Mouse (Mus musculus): ENCODE measurements around the gene Cpa2. TPM values are rescaled to one million over a fixed set of nuclear protein-coding genes. Genes with fewer than 3 reads are reported as not detected.

Cpa2 gene
- total RNA-seq, 2 experiments from 2014 or later, result 0.90 to 2.8 TPM

DNA sequence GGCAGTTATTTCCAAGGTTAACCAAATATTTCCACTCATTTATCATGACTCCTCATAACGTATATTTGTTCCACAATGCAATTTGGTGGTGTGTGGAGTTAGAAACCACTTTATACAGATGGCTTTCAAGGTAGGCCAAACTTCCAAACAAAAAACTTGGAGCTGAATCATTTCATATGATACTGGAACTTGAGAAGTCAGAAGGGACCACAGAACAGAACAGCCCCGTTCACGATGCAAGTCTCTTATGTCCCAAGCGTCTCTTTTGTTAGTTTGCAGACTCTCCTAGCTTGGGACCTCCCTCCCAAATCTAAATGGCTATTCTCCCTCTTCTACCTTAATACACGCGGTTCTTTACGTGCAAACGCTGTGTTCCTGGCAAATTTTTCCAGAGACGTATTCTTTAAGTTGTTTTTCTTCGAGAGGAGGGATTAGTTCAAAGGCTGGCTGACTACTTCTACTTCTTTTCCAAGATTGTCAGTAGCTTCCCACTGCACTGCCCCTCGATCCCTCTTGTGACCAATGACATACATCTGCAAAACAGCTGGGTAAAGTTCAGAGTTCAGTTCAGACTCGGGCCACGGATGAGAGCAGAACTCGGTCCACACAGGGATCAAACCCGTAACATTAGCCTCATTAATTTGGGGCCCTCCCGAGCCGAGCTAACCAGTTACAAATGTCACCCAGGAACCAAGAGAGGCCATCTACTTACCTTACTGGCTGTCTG lies 35.3 kb downstream of the Cpa2 start:
- DNase-seq, result no peak

- DNase-seq, result no peak
These were observed 38.8 kb downstream of the Cpa2 start for GRCm38 (mm10) chr6:30579961-30580840.

DNA sequence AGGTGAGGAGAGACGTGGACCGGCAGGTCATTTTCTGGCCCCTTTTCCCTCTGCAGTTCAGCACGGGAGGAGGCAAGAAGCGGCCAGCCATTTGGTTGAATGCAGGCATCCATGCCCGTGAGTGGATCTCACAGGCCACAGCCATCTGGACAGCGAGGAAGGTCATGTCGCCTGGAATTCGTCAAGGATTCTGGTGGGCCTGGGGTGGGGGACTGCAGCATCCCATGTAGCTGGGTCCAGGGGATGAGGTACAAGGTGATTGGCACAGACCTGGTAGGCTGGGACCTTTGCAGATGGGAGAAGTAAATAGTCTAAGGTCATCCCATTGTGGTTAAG lies 39.4 kb downstream of the Cpa2 start:
- DNase-seq, result no peak

GRCm38 (mm10) chr6:30586886-30587442 lies 45.6 kb downstream of the Cpa2 start:
- no peak for DNase-seq

- no peak for DNase-seq
These were observed 48.4 kb downstream of the Cpa2 start for GRCm38 (mm10) chr6:30589819-30590218.

DNA sequence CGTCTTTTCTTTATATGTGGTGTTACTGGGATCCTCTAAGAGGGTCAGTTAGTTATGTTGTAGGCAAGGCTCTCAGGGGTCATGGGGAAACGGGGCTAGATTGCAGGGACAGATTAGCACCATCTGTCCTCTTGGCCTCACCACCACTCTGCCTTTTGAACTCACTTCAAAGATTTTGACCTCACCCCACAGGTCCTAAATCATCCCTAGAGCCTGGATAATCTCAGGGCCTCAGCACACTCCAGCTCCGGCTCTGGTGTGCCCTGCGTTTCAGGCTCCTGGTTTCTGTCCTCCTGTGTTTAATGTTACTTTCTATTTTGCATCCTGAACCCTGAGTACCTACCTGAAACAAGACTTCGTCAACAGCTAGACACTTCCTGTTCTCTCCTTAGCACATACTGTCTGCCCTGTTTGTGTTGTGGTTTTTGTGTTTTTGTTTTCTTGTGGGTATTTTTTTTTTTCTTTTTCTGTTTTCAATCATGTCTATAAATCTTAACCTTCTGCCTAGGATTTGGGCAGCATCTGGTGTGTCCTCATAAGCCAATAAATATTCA lies 50.5 kb downstream of the Cpa2 start:
- no peak for DNase-seq

GRCm38 (mm10) chr6:30592417-30592974 lies 51.1 kb downstream of the Cpa2 start:
- DNase-seq, result no peak

DNA sequence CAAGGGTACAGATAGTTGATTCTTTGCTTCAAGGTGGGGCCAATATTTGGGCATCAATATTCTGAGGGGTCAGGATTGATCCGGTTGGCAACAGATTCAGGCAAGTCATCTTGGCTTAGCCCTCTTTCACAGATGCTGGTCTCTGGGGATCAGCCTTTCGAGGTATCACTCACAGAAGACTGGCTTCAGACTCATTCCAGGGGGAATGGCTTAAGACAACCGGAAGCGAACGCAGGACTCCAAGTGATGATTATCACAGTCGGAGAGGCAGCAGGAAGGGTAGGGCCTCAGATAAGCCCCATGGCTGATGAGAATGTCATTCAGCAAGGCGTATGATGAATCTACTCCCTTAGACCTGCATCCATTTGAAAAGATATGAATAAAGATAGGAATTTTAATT lies 53.0 kb downstream of the Cpa2 start:
- DNase-seq, result no peak

GRCm38 (mm10) chr6:30596230-30596898 lies 55.0 kb downstream of the Cpa2 start:
- DNase-seq, result no peak

DNA sequence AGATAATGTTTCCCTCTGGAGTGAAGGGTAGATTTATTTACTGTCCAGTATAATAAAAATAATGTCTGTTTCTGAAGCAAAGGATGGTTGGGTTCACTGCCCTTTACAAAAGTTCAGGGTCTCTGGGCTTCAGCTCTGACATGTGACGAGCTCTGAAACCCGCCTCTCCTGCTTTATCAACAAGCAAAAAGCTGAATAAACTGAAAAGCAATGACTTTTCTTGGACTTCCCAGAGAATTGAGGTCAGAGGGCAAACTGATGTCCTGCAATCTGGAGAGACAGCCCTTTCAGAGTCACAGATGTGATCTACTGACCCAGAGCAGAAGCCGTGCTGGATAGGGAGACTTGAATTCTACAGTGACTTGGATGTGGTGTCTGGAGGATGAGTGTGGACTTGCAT lies 58.7 kb downstream of the Cpa2 start:
- DNase-seq, result no peak

DNA sequence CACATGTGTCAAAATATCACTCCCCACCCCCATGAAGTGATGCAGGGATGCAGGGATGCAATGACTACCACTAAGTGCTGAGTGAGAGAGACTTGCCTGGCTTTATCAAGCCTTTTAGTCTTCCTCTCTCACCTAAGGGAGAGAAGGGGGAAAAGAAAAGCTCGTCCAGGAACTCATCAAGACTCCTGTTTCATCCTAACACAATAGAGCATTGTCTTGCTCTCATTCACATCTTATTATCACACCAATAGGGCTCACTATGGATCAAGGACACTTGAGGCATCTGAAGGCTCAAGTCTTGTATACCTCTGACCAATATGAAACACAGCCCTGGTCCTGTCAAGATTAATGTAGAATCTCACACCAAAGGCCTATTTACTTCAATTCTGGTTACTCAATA lies 59.6 kb downstream of the Cpa2 start:
- no peak for DNase-seq

- DNase-seq, result no peak
These were observed 63.0 kb downstream of the Cpa2 start for GRCm38 (mm10) chr6:30604342-30604867.

- no peak for DNase-seq
These were observed 63.7 kb downstream of the Cpa2 start for GRCm38 (mm10) chr6:30605111-30605510.

GRCm38 (mm10) chr6:30605672-30606071 lies 64.3 kb downstream of the Cpa2 start:
- DNase-seq, result no peak

- DNase-seq, result no peak
These were observed 69.3 kb downstream of the Cpa2 start, which contains the start of gene Cpa5 for GRCm38 (mm10) chr6:30610710-30611109. TSS of gene Cpa5 (plus strand) at chr6:30611010.

- no peak for DNase-seq
These were observed 69.8 kb downstream of the Cpa2 start for GRCm38 (mm10) chr6:30611212-30611611.

Other genes with a start within 250 kb of the Cpa2 start
- gene Ube2h, start 237.0 kb upstream of the Cpa2 start, total RNA-seq (2021), result 100 to 1,000 TPM; 106 to 117 TPM
- gene Zc3hc1, start 150.6 kb upstream of the Cpa2 start, total RNA-seq (2021), result 10 to 100 TPM; 20.6 to 25.3 TPM
- 10 to 100 TPM; 65.9 to 76.6 TPM for gene Klhdc10, start 139.7 kb upstream of the Cpa2 start, total RNA-seq (2021)
- 10 to 100 TPM; 20.2 to 24.3 TPM for gene Tmem209, start 31.8 kb upstream of the Cpa2 start, total RNA-seq (2021)
- gene Ssmem1, start 31.7 kb upstream of the Cpa2 start, total RNA-seq (2021), result under 1 TPM; 0.24 to 0.27 TPM
- 1 to 10 TPM; 1.4 to 1.7 TPM for gene Cpa4, start 26.8 kb downstream of the Cpa2 start, total RNA-seq (2021)
- not detected for gene Cpa5, start 69.4 kb downstream of the Cpa2 start, total RNA-seq (2021)
- gene Cpa1, start 97.6 kb downstream of the Cpa2 start, total RNA-seq (2021), result under 1 TPM in 1 of 2 experiments, not detected in 1; 0.36 TPM
- gene Cep41, start 152.2 kb downstream of the Cpa2 start, total RNA-seq (2021), result 1 to 10 TPM; 6.7 to 9.1 TPM
- gene Mest, start 182.0 kb downstream of the Cpa2 start, total RNA-seq (2021), result 100 to 1,000 TPM; 149 to 191 TPM